Mouse (Mus musculus) kidney, adult 2 months (tissue): Measurements from ENCODE around the gene Rpl23.

ENCODE experiments used
- CTCF ChIP-seq: fragments of 200-500 bp; conservative IDR thresholded peaks from 2 replicates; pipeline ENCODE4 v1.5.1; 2011; ENCODE audit warnings: low read depth, mild to moderate bottlenecking, control low read depth, low read length, moderate library complexity, mixed read lengths; ENCODE audit not compliant: insufficient read depth, insufficient read length
- POLR2A ChIP-seq: fragments of 200-500 bp; IDR thresholded peaks from one replicate; pipeline ENCODE4 v1.6.1; 2011; ENCODE audit warnings: low read depth, low read length, control low read depth

DNA sequence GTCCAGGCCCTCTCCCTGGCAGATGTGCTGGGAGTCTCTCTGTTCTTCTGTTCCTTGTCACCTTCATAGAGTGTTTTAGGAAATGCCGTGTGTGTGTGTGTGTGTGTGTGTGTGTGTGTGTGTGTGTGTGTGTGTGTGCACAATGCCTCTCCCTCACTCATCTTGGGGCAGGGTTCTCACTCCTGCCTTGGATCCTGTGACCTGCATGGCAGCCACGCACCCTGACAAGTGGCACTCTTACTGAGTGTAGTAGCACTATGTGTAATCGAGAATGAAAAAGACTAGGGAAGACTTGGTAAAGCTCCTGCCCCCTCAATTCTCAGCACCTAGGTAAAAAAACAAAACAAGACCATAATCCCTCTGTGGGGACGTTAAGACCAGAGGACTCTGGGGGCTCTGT lies 36.9 kb upstream of the Rpl23 start:
- TF ChIP-seq POLR2A (no peak), CTCF (no peak)
